Mouse (Mus musculus) olfactory bulb, adult 2 months (tissue): Measurements from ENCODE around the gene Fgfr2.

ENCODE experiments used
- CTCF ChIP-seq: fragments of 200-500 bp; IDR thresholded peaks from 2 replicates; pipeline ENCODE4 v1.5.1; 2012; ENCODE audit warnings: low read depth, mild to moderate bottlenecking, low read length, moderate library complexity; ENCODE audit not compliant: insufficient read depth
- POLR2A ChIP-seq: fragments of 200-500 bp; IDR thresholded peaks from 2 replicates; pipeline ENCODE4 v1.6.1; 2012; ENCODE audit warnings: mild to moderate bottlenecking, low read depth, low read length, moderate library complexity; ENCODE audit not compliant: insufficient read depth

DNA sequence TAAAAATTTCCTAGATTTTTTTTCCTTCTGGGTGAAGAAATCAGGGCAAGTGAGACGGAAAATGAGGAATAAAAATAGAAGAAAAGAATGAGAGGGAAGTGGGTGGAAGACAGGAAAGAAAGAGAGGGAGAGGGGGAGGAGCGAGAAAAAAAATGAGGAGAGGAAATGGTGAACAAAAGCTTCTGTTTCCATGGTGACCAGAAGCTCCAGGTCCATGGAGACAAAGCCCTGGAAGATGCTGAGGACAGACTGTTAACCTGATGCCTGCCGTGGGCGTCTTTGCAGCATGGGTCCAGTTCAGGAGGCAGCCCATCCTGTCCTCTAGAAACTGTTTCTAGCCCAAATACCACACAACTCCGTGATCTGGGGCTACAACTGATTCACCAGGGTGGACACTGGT, 950.9 kb downstream of the Fgfr2 start:
- TF ChIP-seq POLR2A (no peak), CTCF (no peak)
